Mouse (Mus musculus) right cerebral cortex, postnatal 14 days (tissue): ENCODE data around the gene Por.

Experiments used
- DNase-seq: peaks from one replicate; pipeline ENCODE4 v3.0.0; 2022

Gene Por

GRCm38 (mm10) chr5:135657703-135658373 is 12.0 kb upstream of the Por start:
- DNase-seq, result no peak

- DNase-seq, result no peak
Observed at GRCm38 (mm10) chr5:135659956-135660355, 9.9 kb upstream of the Por start.

DNA sequence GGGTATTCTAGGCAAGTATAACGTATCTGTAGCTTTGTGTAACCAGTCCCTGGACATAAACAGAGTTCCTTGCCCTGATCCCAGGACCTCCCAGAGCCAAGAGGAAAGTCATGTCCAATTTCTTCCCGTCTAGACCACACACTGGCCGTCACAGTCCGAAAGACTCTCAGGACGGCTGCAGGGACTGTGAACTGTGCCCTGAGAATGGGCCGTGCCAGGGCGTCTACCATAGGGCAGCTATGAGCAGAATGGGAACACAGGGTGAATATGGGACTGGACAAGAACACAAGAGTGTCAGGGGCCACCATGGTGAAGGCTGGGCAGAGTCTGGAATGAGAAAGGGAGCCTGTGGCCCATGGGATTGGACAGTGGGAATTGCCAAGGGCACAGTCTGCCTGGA is 9.3 kb upstream of the Por start:
- no peak for DNase-seq

GRCm38 (mm10) chr5:135666890-135667289 is 2.9 kb upstream of the Por start:
- no peak for DNase-seq

DNA sequence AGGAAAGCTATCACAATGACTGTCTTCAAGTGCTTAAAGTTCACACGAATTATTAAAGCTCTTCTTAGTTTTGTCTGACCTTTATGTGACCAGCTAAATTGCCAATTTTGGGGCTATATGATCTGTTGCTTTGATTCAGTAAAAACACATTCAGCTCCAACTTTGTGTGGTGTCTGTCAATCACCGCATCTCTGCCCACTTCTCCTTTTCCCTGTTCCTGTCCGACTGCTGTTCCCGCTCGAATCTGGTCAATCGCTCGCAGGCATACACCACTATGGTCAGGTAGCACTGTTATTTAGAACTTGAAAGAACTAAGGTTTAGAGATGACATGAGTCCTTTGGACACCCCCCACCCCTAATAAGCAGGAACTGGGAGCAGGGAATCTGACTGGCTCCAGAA is 1.8 kb upstream of the Por start:
- no peak for DNase-seq

GRCm38 (mm10) chr5:135670881-135671280 is 1.0 kb downstream of the Por start:
- DNase-seq, result no peak

DNA sequence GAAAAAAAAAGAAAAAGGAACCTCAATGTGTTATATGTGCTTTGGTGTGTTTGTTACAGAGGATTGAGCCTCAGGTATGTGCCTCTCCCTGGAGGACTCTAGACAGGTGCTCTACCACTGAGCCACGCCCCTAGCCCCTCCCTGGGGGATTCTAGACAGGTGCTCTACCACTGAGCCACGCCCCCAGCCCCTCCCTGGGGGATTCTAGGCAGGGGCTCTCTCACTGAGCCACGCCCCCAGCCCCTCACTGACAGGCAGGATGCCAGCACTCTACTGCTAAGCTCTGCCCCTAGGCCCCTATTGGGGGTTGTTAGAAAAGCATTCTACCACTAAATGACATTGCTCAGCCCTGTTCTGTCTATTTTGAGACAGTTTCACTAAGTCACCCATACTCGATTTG is 2.7 kb downstream of the Por start:
- no peak for DNase-seq

DNA sequence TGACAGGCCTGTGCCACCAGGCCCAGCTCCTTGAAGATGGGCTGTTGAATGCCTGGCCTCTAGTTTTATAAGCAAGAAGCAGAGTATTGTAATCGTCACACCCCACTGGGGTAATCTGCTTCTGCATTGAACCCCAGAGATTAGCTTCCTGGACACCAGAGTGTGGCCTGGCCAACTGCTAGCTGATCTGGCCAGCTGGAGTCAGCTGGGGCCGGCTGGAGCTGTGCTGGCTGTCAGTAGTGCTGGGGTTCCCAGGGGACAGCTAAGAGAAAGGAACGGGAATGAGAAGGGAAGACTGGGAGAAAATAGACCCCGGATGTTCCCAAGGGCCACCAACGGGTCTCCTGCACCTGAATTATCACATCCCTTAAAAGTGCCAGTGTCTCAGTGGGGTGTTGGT is 3.1 kb downstream of the Por start:
- no peak for DNase-seq

DNA sequence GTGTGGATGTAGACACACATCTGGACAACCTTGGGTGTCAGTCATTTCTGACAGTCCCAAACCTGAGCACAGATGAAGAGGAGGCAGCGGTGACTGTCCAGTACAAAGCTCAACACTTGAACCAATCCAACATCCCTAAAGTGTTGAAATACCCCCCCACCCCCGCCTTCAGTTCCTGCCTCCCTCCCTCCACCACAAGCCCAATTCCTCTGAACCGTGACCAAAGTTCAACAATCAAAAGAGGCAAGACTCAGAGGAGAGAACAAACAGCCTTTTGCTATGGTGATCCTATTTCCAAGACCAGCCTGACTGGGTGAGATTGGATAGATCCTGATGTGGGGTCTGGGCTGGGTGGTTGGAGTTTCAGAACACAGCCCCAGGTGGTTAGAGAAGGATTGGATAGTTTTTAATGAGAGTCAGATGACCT is 4.5 kb downstream of the Por start:
- DNase-seq, result no peak

DNA sequence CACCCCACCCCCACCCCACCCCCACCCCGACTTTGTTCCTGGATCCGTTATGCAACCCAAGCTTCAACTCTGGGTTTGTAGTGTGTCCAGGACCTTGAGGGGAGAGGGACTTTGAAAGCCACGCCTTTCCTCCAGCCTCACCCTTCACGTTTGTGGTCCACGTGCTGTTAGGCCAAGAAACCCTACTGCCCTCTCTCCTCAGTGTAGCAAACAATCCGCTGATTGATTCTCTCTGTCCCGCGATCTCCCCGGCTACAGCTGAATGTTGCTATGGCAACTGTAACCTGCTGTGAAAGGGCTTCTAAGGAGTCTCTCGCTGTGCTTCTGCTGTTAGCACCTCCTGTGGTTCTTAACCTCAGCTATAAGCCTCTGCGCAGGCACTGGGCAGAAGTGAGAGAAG is 5.0 kb downstream of the Por start:
- DNase-seq, result peak; percentile 57

- DNase-seq, result no peak
Observed at GRCm38 (mm10) chr5:135676696-135677095, 6.9 kb downstream of the Por start.

- no peak for DNase-seq
Observed at GRCm38 (mm10) chr5:135677251-135677650, 7.4 kb downstream of the Por start.

- no peak for DNase-seq
Observed at GRCm38 (mm10) chr5:135678481-135678880, 8.6 kb downstream of the Por start.

GRCm38 (mm10) chr5:135680967-135681545 is 11.2 kb downstream of the Por start:
- DNase-seq, result no peak

DNA sequence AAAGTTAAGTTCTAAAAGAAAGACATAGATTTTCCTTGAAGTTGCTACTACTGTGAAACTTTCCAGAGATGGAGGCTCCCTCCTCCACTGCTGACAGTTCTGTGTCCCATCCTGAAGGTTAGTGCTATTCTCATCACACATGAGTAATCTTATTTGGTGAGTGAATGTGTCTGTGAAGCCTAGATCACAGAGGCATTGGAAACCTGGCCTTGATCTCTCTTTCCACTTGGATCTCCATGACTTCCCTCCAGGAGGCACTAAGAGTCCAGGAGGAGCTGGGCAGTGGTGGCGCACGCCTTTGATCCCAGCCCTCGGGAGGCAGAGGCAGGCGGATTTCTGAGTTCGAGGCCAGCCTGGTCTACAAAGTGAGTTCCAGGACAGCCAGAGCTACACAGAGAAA is 12.2 kb downstream of the Por start:
- DNase-seq, result no peak

- DNase-seq, result no peak
Observed at GRCm38 (mm10) chr5:135682942-135683570, 13.2 kb downstream of the Por start.

DNA sequence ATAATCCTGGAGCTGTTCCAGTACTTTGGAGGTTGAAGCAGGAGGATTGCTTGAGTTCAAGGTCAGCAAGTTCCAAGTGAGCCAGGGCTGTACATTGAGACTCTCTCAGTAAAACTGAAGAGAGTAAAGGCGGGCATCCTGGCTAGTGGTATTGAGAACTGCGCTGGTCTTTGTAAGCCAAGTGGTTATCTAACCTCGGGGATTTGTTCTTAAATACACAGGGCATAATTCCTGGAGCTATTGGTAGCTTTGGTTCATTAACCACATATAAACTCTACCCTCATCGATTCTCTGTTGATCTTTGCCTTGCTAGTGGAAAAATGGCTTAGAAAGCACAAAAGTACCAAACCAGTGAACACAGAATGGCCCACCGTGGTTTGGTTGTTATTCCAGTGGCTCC is 20.6 kb downstream of the Por start:
- no peak for DNase-seq

GRCm38 (mm10) chr5:135691266-135691665 is 21.4 kb downstream of the Por start:
- DNase-seq, result no peak

DNA sequence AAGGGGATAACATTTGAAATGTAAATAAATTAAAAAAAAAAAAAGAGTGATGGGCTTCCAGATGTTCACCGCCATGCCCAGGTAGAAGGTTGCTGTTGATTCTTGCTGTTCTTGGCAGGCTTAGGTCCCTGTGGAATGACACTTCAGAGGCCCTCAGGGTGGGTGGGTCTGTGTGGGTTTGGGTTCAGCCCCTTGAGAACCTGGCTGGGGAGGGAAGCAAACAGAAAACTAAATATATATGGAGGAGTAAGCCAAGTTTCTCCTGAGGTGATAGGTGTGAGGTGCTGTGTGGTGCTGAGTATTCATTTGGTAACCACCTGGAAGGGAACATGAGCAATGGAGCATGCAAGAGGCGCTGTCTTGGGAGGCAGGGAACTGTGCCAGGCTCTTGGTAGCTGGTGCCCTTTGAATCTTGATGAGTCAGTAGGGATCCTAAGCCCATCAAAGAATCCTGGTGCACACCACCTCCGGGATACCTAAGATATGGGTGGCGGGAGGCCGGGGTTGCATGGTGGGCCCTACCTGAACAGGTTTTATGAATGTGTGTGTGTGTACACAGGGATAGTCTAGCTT is 23.5 kb downstream of the Por start:
- DNase-seq, result no peak

- DNase-seq, result no peak
Observed at GRCm38 (mm10) chr5:135695277-135695721, 25.5 kb downstream of the Por start.

DNA sequence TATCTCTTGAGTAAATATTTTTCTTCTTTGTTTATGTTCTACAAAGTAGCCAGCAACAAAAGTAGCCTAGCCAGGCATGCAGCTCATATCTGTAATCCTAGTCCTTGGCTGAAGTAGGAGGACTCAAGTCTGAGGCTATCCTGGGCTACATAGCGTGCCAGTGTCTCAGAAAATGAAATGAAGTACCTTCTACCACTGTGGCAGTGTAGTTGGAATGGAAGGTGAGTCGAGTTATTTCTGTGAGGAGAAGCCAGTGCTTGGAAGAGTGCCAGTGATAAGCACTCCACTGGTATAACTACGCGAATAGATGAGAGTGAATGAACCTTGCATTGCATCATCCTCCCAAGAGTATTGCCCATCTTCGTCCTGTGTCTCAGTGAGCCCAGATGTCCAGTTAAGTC is 27.9 kb downstream of the Por start:
- DNase-seq, result no peak

GRCm38 (mm10) chr5:135701601-135702000 is 31.8 kb downstream of the Por start:
- DNase-seq, result no peak

DNA sequence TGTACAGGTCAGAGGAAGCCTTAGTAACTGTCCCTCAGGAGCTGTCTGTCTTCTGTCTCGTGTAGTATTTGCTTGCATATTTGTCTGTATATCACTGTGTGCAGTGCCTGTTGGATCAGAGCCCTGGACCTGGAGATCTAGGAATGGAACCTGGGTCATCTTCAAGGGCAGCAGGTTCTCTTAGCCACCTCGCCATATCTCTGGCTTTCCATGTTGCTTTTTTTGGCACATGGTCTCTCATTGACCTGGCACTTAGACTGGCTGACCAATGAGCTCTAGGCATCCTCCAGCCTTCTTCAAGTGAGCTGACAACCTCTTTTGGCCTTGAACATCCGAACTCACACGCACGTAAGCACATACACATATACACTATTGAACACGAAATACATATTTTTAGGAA is 32.4 kb downstream of the Por start:
- DNase-seq, result no peak

- peak; percentile 62 for DNase-seq
Observed at GRCm38 (mm10) chr5:135702682-135703192, 32.9 kb downstream of the Por start.
